22 mouse cellular contexts compared by ENCODE assay signal in genomic region chr5:113620999-113621398, GRCm38 (mm10). TPM values are rescaled to one million over a fixed set of nuclear protein-coding genes. Genes with fewer than 3 reads are reported as not detected.
DNase-seq lines count a peak whose midpoint lies in the region; ATAC-seq and TF ChIP-seq lines count a peak whose summit lies in the region.
"Had no signal": no experiment of that assay in that cellular context is flagged by ENCODE, and none has a peak within 500 bp of the region (broad histone marks: within the 10 kb centered on the region; RNA-seq: fewer than 3 reads in every experiment).

No protein-coding gene starts in this region.

- TF ChIP-seq POLR2A in bone marrow, adult 2 months (IDR thresholded peaks at IDR 0.05; ENCODE audit: borderline replicate concordance, control insufficient read depth, low read depth, low read length): no peak

- H3K27ac ChIP-seq in bone marrow, adult 2 months (ENCODE audit: control insufficient read depth, insufficient read depth, low read depth, low read length, poor library complexity): no peak overlapping the region
- H3K27ac ChIP-seq: embryonic facial prominence, embryonic 15.5 days; heart, adult 2 months; kidney, postnatal 0 days; limb, embryonic 15.5 days; neural tube, embryonic 13.5 days had no signal

- intact Hi-C loops in left cerebral cortex, postnatal 14 days (cut with DNase I): no loop called here

- peak; percentile 75 for ATAC-seq in megakaryocyte progenitor cell, adult 5-6 weeks (replicated peaks; ENCODE audit: poor library complexity)
- ATAC-seq: forebrain, embryonic 16.5 days; hindbrain, embryonic 16.5 days; liver, postnatal 0 days had no signal

- 5% methylated on average over 7 of the region's 7 CpGs for WGBS in bone marrow, adult 2 months

- H3K4me3 ChIP-seq in bone marrow, adult 2 months (replicated peaks; ENCODE audit: control insufficient read depth, low read depth, low read length): peak overlapping the region; percentile 24
- H3K4me3 ChIP-seq: embryonic facial prominence, embryonic 15.5 days; heart, adult 2 months; limb, embryonic 15.5 days; neural tube, embryonic 13.5 days had no signal

- peaks cover 1% of the 10 kb centered on the region; the same call in 1 of the 2 replicates for H3K4me1 ChIP-seq in bone marrow, adult 2 months (ENCODE audit: control insufficient read depth, insufficient read depth, low read length)

- DNase-seq in 416B (ENCODE audit: low read depth): peak; percentile 39
- DNase-seq in CD4-positive helper T cell, adult 2 months (ENCODE audit: low read depth, low spot score): peak; percentile 44
- DNase-seq in gastrocnemius, adult 18-20 months (ENCODE audit: low spot score): no peak
- DNase-seq in cerebellum, adult 11-12 months: no peak
- no peak for DNase-seq in left cerebral cortex, postnatal 14 days (ENCODE audit: low spot score in 2 of 2)
- DNase-seq: adrenal gland, postnatal 10 days; embryo, embryonic 11 days; heart, adult 2 months; heart, postnatal 4 days; kidney, adult 18-20 months; layer of hippocampus, postnatal 36 days; liver, postnatal 0 days; lung, postnatal 14 days; spleen, adult 18-20 months had no signal

- TF ChIP-seq CTCF in bone marrow, adult 2 months (IDR thresholded peaks at IDR 0.05; ENCODE audit: control insufficient read depth, insufficient read depth, low read length): no peak

RNA-seq across cellular contexts. Expression of gene Cmklr1, which starts 29.2 kb away (rescaled TPM):
- polyA plus RNA-seq in bone marrow, adult 2 months (2011; ENCODE audit: insufficient read depth, insufficient read length, low replicate concordance, missing spikeins): 1.2 and 2.6 TPM in 2 replicates
- total RNA-seq in megakaryocyte progenitor cell, adult 5-6 weeks (2015): 0.85 and 0.94 TPM in 2 replicates
- total RNA-seq in megakaryocyte progenitor cell, adult 5-6 weeks (2017): not detected in 2 replicates
- 10 to 100 TPM; 12.4 to 14.9 TPM for total RNA-seq in gastrocnemius, adult 18-20 months (2021)
- 1 to 10 TPM; 4.2 to 5.1 TPM for total RNA-seq in left cerebral cortex, postnatal 14 days (2021)

Comparison
In these comparisons a context has a peak if more than half of its experiments do, and no peak if none do; other contexts are left out.
1. DNase-seq: peak in 416B (single experiment) and CD4-positive helper T cell, adult 2 months (single experiment); none in gastrocnemius, adult 18-20 months (single experiment), cerebellum, adult 11-12 months (single experiment) and left cerebral cortex, postnatal 14 days (0 of 2).